Mouse (Mus musculus): ENCODE measurements around the gene Apol7a.
"Not testable (repeated sequence)": the region's sequence is repeated elsewhere in the genome, so short reads cannot be mapped to it uniquely, and the experiment has no call there.

- not testable (repeated sequence) for TF ChIP-seq CTCF (IDR thresholded peaks at IDR 0.05; ENCODE audit: borderline replicate concordance, control insufficient read depth, extremely low read depth, insufficient read depth, low read length, poor library complexity); POLR2A (IDR thresholded peaks at IDR 0.05; ENCODE audit: control insufficient read depth, extremely low read depth, insufficient read depth, low read length, poor library complexity)
Observed at GRCm38 (mm10) chr15:77415653-77416052, 16.7 kb upstream of the Apol7a start.
